Mouse (Mus musculus) intestine, embryonic 16.5 days (tissue): ENCODE data around the gene Csnk2b. TPM values are rescaled to one million over a fixed set of nuclear protein-coding genes. Genes with fewer than 3 reads are reported as not detected.
A peak's percentile ranks its signal among the peaks of the same experiment; 100 is the strongest.

Source experiments
- ATAC-seq: fragments of 200-750 bp; cut with Nextera tagmentation; 2 replicates; pipeline ENCODE4 v1.8.0; 2017; ENCODE audit warnings: moderate TSS enrichment, moderate library complexity
- H3K27ac ChIP-seq: fragments of 300-500 bp; sonication (generic); 2 replicates; pipeline ENCODE4 v1.5.1; 2014; ENCODE audit warnings: mild to moderate bottlenecking, low read length
- H3K27me3 ChIP-seq: fragments of 300-500 bp; sonication (generic); replicated peaks from 2 replicates; pipeline ENCODE4 v1.6.1; 2014; ENCODE audit warnings: low read length, control low read depth, mixed read lengths; ENCODE audit not compliant: control insufficient read depth, insufficient read depth
- H3K36me3 ChIP-seq: fragments of 300-500 bp; sonication (generic); 2 replicates; pipeline ENCODE4 v1.6.1; 2014; ENCODE audit warnings: low read length, control low read depth; ENCODE audit not compliant: control insufficient read depth, insufficient read depth
- H3K4me1 ChIP-seq: fragments of 300-500 bp; sonication (generic); 2 replicates; pipeline ENCODE4 v1.6.1; 2014; ENCODE audit warnings: low read length, control low read depth, mixed read lengths; ENCODE audit not compliant: control insufficient read depth, insufficient read depth
- H3K4me2 ChIP-seq: fragments of 300-500 bp; sonication (generic); 2 replicates; pipeline ENCODE4 v1.6.1; 2014; ENCODE audit warnings: low read depth, low read length, control low read depth
- H3K4me3 ChIP-seq: fragments of 300-500 bp; sonication (generic); 2 replicates; pipeline ENCODE4 v1.5.1; 2014; ENCODE audit warnings: mild to moderate bottlenecking, low read length
- H3K9ac ChIP-seq: fragments of 300-500 bp; sonication (generic); 2 replicates; pipeline ENCODE4 v1.6.1; 2014; ENCODE audit warnings: low read depth, low read length
- H3K9me3 ChIP-seq: fragments of 300-500 bp; sonication (generic); 2 replicates; pipeline ENCODE4 v1.6.1; 2016; ENCODE audit warnings: low read length, control low read depth; ENCODE audit not compliant: control insufficient read depth
- WGBS: fragments of 180-500 bp; shearing (Covaris S2); extraction: QIAGEN DNeasy Blood & Tissue Kit; methylation state at CpG from one replicate; pipeline ENCODE4 v1.1.7; 2014; 5-methylcytosine and 5-hydroxymethylcytosine counted together
- polyA plus RNA-seq: library from polyadenylated mRNA; unstranded; fragments of >200 nt; fragmentation: Nextera tagmentation; extraction: Ambion mirVana; gene quantifications from 2 replicates; pipeline ENCODE4 v1.2.1, GENCODE M21; 2015

The Csnk2b gene
- polyA plus RNA-seq, 1 experiment from 2014 or later = 254 TPM

- ATAC-seq = no peak
- WGBS = 91% methylated on average over 3 of the region's 3 CpGs
These were observed 17.4 kb upstream of the Csnk2b start for GRCm38 (mm10) chr17:35139269-35139668.

GRCm38 (mm10) chr17:35135591-35136320 lies 13.9 kb upstream of the Csnk2b start:
- H3K27ac ChIP-seq = peak overlapping the region; percentile 84
- H3K4me1 ChIP-seq = peaks cover 14% of the 10 kb centered on the region; the same call in 1 of the 2 replicates
- H3K9me3 ChIP-seq = no peaks in the 10 kb centered on the region
- H3K36me3 ChIP-seq = peaks cover 14% of the 10 kb centered on the region
- H3K9ac ChIP-seq = peak overlapping the region; percentile 69
- H3K4me2 ChIP-seq = peak overlapping the region; percentile 64
- under 1% methylated on average over 42 of the region's 43 CpGs for WGBS
- H3K4me3 ChIP-seq = peak overlapping the region; percentile 71
- ATAC-seq = peak; percentile 70
- H3K27me3 ChIP-seq = no peaks in the 10 kb centered on the region

More at GRCm38 (mm10) chr17:35139269-35139668, 17.4 kb upstream of the Csnk2b start:
- Histone ChIP-seq H3K9ac (no peak overlapping the region), H3K4me3 (no peak overlapping the region), H3K4me2 (no peak overlapping the region), H3K36me3 (peaks cover 42% of the 10 kb centered on the region), H3K27ac (no peak overlapping the region), H3K9me3 (peaks cover 3% of the 10 kb centered on the region; the same call in 1 of the 2 replicates), H3K27me3 (no peaks in the 10 kb centered on the region), H3K4me1 (0 out of 2 replicates have a peak, but pooled peaks cover 14% of the 10 kb centered on the region)

GRCm38 (mm10) chr17:35134801-35135590 lies 13.1 kb upstream of the Csnk2b start, which contains the start of gene Bag6:
TSS of gene Bag6 (plus strand) at chr17:35135178.
- Histone ChIP-seq H3K36me3 (peaks cover 8% of the 10 kb centered on the region), H3K9me3 (no peaks in the 10 kb centered on the region), H3K27me3 (no peaks in the 10 kb centered on the region), H3K4me2 (peak within 1 kb of the TSS; percentile 64), H3K27ac (peak within 1 kb of the TSS; percentile 84), H3K9ac (peak within 1 kb of the TSS; percentile 69), H3K4me1 (peaks cover 11% of the 10 kb centered on the region; the same call in 1 of the 2 replicates), H3K4me3 (peak within 1 kb of the TSS; percentile 71)
- under 1% methylated on average over 65 of the region's 66 CpGs for WGBS
- ATAC-seq = peak; percentile 95

- H3K36me3 ChIP-seq = peaks cover 3% of the 10 kb centered on the region; the same call in 1 of the 2 replicates
- no peak for ATAC-seq
- H3K27ac ChIP-seq = no peak overlapping the region
- H3K4me2 ChIP-seq = no peak overlapping the region
- 90% methylated on average over 7 of the region's 7 CpGs for WGBS
- H3K9ac ChIP-seq = no peak overlapping the region
- no peak overlapping the region for H3K4me3 ChIP-seq
- H3K27me3 ChIP-seq = no peaks in the 10 kb centered on the region
- H3K9me3 ChIP-seq = no peaks in the 10 kb centered on the region
- H3K4me1 ChIP-seq = peaks cover 12% of the 10 kb centered on the region; the same call in 1 of the 2 replicates
These were observed 11.7 kb upstream of the Csnk2b start for GRCm38 (mm10) chr17:35133517-35133916.

- WGBS = 61% methylated on average over 3 of the region's 3 CpGs
- Histone ChIP-seq H3K27me3 (no peaks in the 10 kb centered on the region), H3K36me3 (peaks cover 8% of the 10 kb centered on the region), H3K4me3 (no peak overlapping the region), H3K9me3 (no peaks in the 10 kb centered on the region), H3K27ac (no peak overlapping the region), H3K9ac (no peak overlapping the region), H3K4me1 (peaks cover 19% of the 10 kb centered on the region), H3K4me2 (no peak overlapping the region)
- ATAC-seq = no peak
These were observed 10.3 kb upstream of the Csnk2b start for GRCm38 (mm10) chr17:35132174-35132560.

GRCm38 (mm10) chr17:35131500-35132173 lies 9.8 kb upstream of the Csnk2b start, which contains the start of gene Apom:
TSS of gene Apom (minus strand) at chr17:35132050.
- Histone ChIP-seq H3K27ac (no peak within 1 kb of the TSS), H3K9me3 (no peaks in the 10 kb centered on the region), H3K4me3 (no peak within 1 kb of the TSS), H3K9ac (no peak within 1 kb of the TSS), H3K27me3 (no peaks in the 10 kb centered on the region), H3K4me1 (peaks cover 19% of the 10 kb centered on the region), H3K4me2 (no peak within 1 kb of the TSS), H3K36me3 (peaks cover 8% of the 10 kb centered on the region)
- WGBS = 72% methylated on average over 15 of the region's 15 CpGs
- no peak for ATAC-seq

- H3K4me2 ChIP-seq = no peak overlapping the region
- peaks cover 8% of the 10 kb centered on the region for H3K36me3 ChIP-seq
- no peak overlapping the region for H3K27ac ChIP-seq
- H3K9ac ChIP-seq = no peak overlapping the region
- H3K27me3 ChIP-seq = no peaks in the 10 kb centered on the region
- ATAC-seq = no peak
- 84% methylated on average over 8 of the region's 8 CpGs for WGBS
- no peak overlapping the region for H3K4me3 ChIP-seq
- peaks cover 18% of the 10 kb centered on the region for H3K4me1 ChIP-seq
- H3K9me3 ChIP-seq = no peaks in the 10 kb centered on the region
These were observed 9.2 kb upstream of the Csnk2b start for GRCm38 (mm10) chr17:35131038-35131437.

- H3K27ac ChIP-seq = no peak overlapping the region
- no peak overlapping the region for H3K4me2 ChIP-seq
- H3K9me3 ChIP-seq = no peaks in the 10 kb centered on the region
- H3K4me1 ChIP-seq = peaks cover 28% of the 10 kb centered on the region
- no peak overlapping the region for H3K4me3 ChIP-seq
- WGBS = 66% methylated on average over 11 of the region's 11 CpGs
- H3K9ac ChIP-seq = no peak overlapping the region
- H3K27me3 ChIP-seq = no peaks in the 10 kb centered on the region
- no peak for ATAC-seq
- peaks cover 8% of the 10 kb centered on the region for H3K36me3 ChIP-seq
These were observed 7.1 kb upstream of the Csnk2b start for GRCm38 (mm10) chr17:35128996-35129395.

GRCm38 (mm10) chr17:35127017-35127416 lies 5.2 kb upstream of the Csnk2b start:
- H3K4me3 ChIP-seq = peak overlapping the region; percentile 77
- H3K27me3 ChIP-seq = no peaks in the 10 kb centered on the region
- WGBS = 57% methylated on average over 13 of the region's 13 CpGs

More at GRCm38 (mm10) chr17:35127017-35127416, 5.2 kb upstream of the Csnk2b start:
- Histone ChIP-seq H3K9me3 (no peaks in the 10 kb centered on the region), H3K4me2 (peak overlapping the region; percentile 90), H3K4me1 (peaks cover 28% of the 10 kb centered on the region), H3K27ac (peak overlapping the region; percentile 94), H3K36me3 (peaks cover 8% of the 10 kb centered on the region), H3K9ac (peak overlapping the region; percentile 91)
- no peak for ATAC-seq
